ENCODE assay signal across 10 mouse cellular contexts in genomic region chr17:40824549-40824948, GRCm38 (mm10). TPM values are rescaled to one million over a fixed set of nuclear protein-coding genes. Genes with fewer than 3 reads are reported as not detected.
DNase-seq lines count a peak whose midpoint lies in the region; ATAC-seq and TF ChIP-seq lines count a peak whose summit lies in the region.
"Had no signal": no experiment of that assay in that cellular context is flagged by ENCODE, and none has a peak within 500 bp of the region (broad histone marks: within the 10 kb centered on the region; RNA-seq: fewer than 3 reads in every experiment).

No protein-coding gene starts in this region.

- no peaks in the 10 kb centered on the region for H3K79me2 ChIP-seq in liver, adult 2 months (ENCODE audit: control insufficient read depth, insufficient read depth, low read length)

- no peak for TF ChIP-seq POLR2A in liver, adult 2 months (IDR thresholded peaks at IDR 0.05; ENCODE audit: extremely low read depth, insufficient read depth, low read length)
- no peak for TF ChIP-seq POLR2A in small intestine, adult 2 months (IDR thresholded peaks at IDR 0.05; ENCODE audit: low read depth, low read length)

- H3K27me3 ChIP-seq in hindbrain, embryonic 10.5 days (ENCODE audit: insufficient read depth, poor library complexity, severe bottlenecking), result no peaks in the 10 kb centered on the region
- no peaks in the 10 kb centered on the region for H3K27me3 ChIP-seq in hindbrain, embryonic 14.5 days (ENCODE audit: control insufficient read depth, insufficient read depth, low read length)
- no peaks in the 10 kb centered on the region for H3K27me3 ChIP-seq in liver, adult 2 months (ENCODE audit: control insufficient read depth, insufficient read depth, low read length)
- H3K27me3 ChIP-seq in small intestine, adult 2 months (ENCODE audit: control insufficient read depth, insufficient read depth, low read length), result no peaks in the 10 kb centered on the region
- H3K27me3 ChIP-seq: embryonic facial prominence, embryonic 13.5 days had no signal

- H3K9ac ChIP-seq in hindbrain, embryonic 14.5 days, result no peak overlapping the region
- H3K9ac ChIP-seq in liver, adult 2 months (ENCODE audit: low read depth, low read length), result no peak overlapping the region
- H3K9ac ChIP-seq: embryonic facial prominence, embryonic 13.5 days had no signal

- DNase-seq in hindbrain, embryonic 10.5 days (ENCODE audit: low spot score), result peak; percentile 7
- DNase-seq in hindbrain, embryonic 14.5 days (ENCODE audit: low spot score), result no peak
- DNase-seq in urinary bladder, postnatal 14 days (ENCODE audit: low spot score), result peak; percentile 54
- no peak for DNase-seq in urinary bladder, postnatal 4 days (ENCODE audit: low spot score in 2 of 2)
- DNase-seq in embryo, embryonic 10 days (ENCODE audit: low spot score), result peak; percentile 47
- DNase-seq in liver, adult 2 months (ENCODE audit: extremely low read depth, low read depth, low spot score), result peak; percentile 37
- no peak for DNase-seq in left cerebral cortex, adult 11 months (ENCODE audit: low spot score)

- TF ChIP-seq CTCF in liver, adult 2 months (IDR thresholded peaks at IDR 0.05; ENCODE audit: low read depth, low read length), result peak; percentile 32
- peak; percentile 45; the same call in 1 of the 2 replicates for TF ChIP-seq CTCF in small intestine, adult 2 months (IDR thresholded peaks at IDR 0.05; ENCODE audit: extremely low read depth, insufficient read length, insufficient replicate concordance, low read depth, low read length)

- no peak for ATAC-seq in hindbrain, embryonic 14.5 days (ENCODE audit: low FRiP score)

- H3K4me3 ChIP-seq in hindbrain, embryonic 10.5 days, result no peak overlapping the region
- no peak overlapping the region for H3K4me3 ChIP-seq in hindbrain, embryonic 14.5 days (replicated peaks; ENCODE audit: low read length)
- no peak overlapping the region for H3K4me3 ChIP-seq in liver, adult 2 months (ENCODE audit: insufficient read depth, low read depth, low read length)
- no peak overlapping the region for H3K4me3 ChIP-seq in small intestine, adult 2 months (ENCODE audit: low read depth, low read length)
- H3K4me3 ChIP-seq: embryonic facial prominence, embryonic 13.5 days had no signal

- 59% methylated on average over 8 of the region's 8 CpGs for WGBS in hindbrain, embryonic 10.5 days
- WGBS in hindbrain, embryonic 14.5 days, result 66% methylated on average over 8 of the region's 8 CpGs
- 46% methylated on average over 8 of the region's 8 CpGs for WGBS in liver, adult 2 months
- WGBS in small intestine, adult 2 months, result 32% methylated on average over 8 of the region's 8 CpGs

- H3K4me2 ChIP-seq in hindbrain, embryonic 14.5 days (replicated peaks), result no peak overlapping the region
- H3K4me2 ChIP-seq: embryonic facial prominence, embryonic 13.5 days had no signal

- no peaks in the 10 kb centered on the region for H3K36me3 ChIP-seq in hindbrain, embryonic 10.5 days
- no peaks in the 10 kb centered on the region for H3K36me3 ChIP-seq in hindbrain, embryonic 14.5 days (replicated peaks; ENCODE audit: control insufficient read depth, insufficient read depth)
- no peaks in the 10 kb centered on the region for H3K36me3 ChIP-seq in liver, adult 2 months (ENCODE audit: control insufficient read depth, insufficient read depth, low read length)
- no peaks in the 10 kb centered on the region for H3K36me3 ChIP-seq in small intestine, adult 2 months (ENCODE audit: control insufficient read depth, insufficient read depth, low read length)
- H3K36me3 ChIP-seq: embryonic facial prominence, embryonic 13.5 days had no signal

- no peak overlapping the region for H3K27ac ChIP-seq in hindbrain, embryonic 10.5 days
- no peak overlapping the region for H3K27ac ChIP-seq in hindbrain, embryonic 14.5 days
- no peak overlapping the region for H3K27ac ChIP-seq in liver, adult 2 months (replicated peaks; ENCODE audit: insufficient read depth, low read depth, low read length)
- no peak overlapping the region for H3K27ac ChIP-seq in small intestine, adult 2 months (ENCODE audit: insufficient read depth, low read depth, low read length)
- H3K27ac ChIP-seq: embryonic facial prominence, embryonic 13.5 days; macrophage had no signal

- no peaks in the 10 kb centered on the region for H3K4me1 ChIP-seq in hindbrain, embryonic 10.5 days (replicated peaks)
- H3K4me1 ChIP-seq in hindbrain, embryonic 14.5 days (replicated peaks; ENCODE audit: control insufficient read depth, insufficient read depth, low read length), result no peaks in the 10 kb centered on the region
- H3K4me1 ChIP-seq in liver, adult 2 months (ENCODE audit: control insufficient read depth, insufficient read depth, low read length), result peaks cover 7% of the 10 kb centered on the region; the same call in 1 of the 2 replicates
- no peaks in the 10 kb centered on the region; the same call in 1 of the 2 replicates for H3K4me1 ChIP-seq in small intestine, adult 2 months (ENCODE audit: control insufficient read depth, insufficient read depth, insufficient read length, low read length)
- H3K4me1 ChIP-seq: embryonic facial prominence, embryonic 13.5 days had no signal

- no peaks in the 10 kb centered on the region for H3K9me3 ChIP-seq in hindbrain, embryonic 10.5 days
- no peaks in the 10 kb centered on the region for H3K9me3 ChIP-seq in hindbrain, embryonic 14.5 days (ENCODE audit: control insufficient read depth, low read length)
- H3K9me3 ChIP-seq: embryonic facial prominence, embryonic 13.5 days had no signal

RNA-seq across cellular contexts. Expression of gene Rhag, which starts 13.6 kb away (rescaled TPM):
- 5.0 and 6.2 TPM in 2 replicates for polyA plus RNA-seq in hindbrain, embryonic 10.5 days (2016; fragmentation: Nextera tagmentation; extraction: Ambion mirVana)
- 0.13 and 0.41 TPM in 2 replicates for polyA plus RNA-seq in hindbrain, embryonic 14.5 days (2014; fragmentation: Nextera tagmentation; extraction: Ambion mirVana)
- total RNA-seq in liver, adult 2 months (2014; rRNA removed), result not detected in 2 replicates
- not detected in 2 replicates for polyA plus RNA-seq in liver, adult 2 months (2012; rRNA removed)
- not detected in 2 replicates for polyA plus RNA-seq in small intestine, adult 2 months (2012; rRNA removed)
- polyA plus RNA-seq: macrophage had no signal

RNA-seq across cellular contexts. Expression of gene Crisp2, which starts 17.7 kb away (rescaled TPM):
- not detected in 2 replicates for polyA plus RNA-seq in hindbrain, embryonic 10.5 days (2016; fragmentation: Nextera tagmentation; extraction: Ambion mirVana)
- not detected in 2 replicates for polyA plus RNA-seq in hindbrain, embryonic 14.5 days (2014; fragmentation: Nextera tagmentation; extraction: Ambion mirVana)
- total RNA-seq in liver, adult 2 months (2014; rRNA removed), result 0.20 and 0.74 TPM in 2 replicates
- 0.21 TPM in 1 of 2 replicates, not detected in the other for polyA plus RNA-seq in liver, adult 2 months (2012; rRNA removed)
- polyA plus RNA-seq in small intestine, adult 2 months (2012; rRNA removed), result not detected in 2 replicates
- polyA plus RNA-seq: embryonic facial prominence, embryonic 13.5 days; macrophage had no signal

RNA-seq across cellular contexts. Expression of gene 9130008F23Rik, which starts 55.8 kb away (rescaled TPM):
- 0.82 and 1.2 TPM in 2 replicates for polyA plus RNA-seq in hindbrain, embryonic 10.5 days (2016; fragmentation: Nextera tagmentation; extraction: Ambion mirVana)
- polyA plus RNA-seq in hindbrain, embryonic 14.5 days (2014; fragmentation: Nextera tagmentation; extraction: Ambion mirVana), result 0.33 and 0.74 TPM in 2 replicates
- total RNA-seq in liver, adult 2 months (2014; rRNA removed), result 0.92 and 0.94 TPM in 2 replicates
- 0.12 and 0.32 TPM in 2 replicates for polyA plus RNA-seq in liver, adult 2 months (2012; rRNA removed)
- polyA plus RNA-seq in small intestine, adult 2 months (2012; rRNA removed), result 7.7 and 13.6 TPM in 2 replicates

Comparison
In these comparisons a context has a peak if more than half of its experiments do, and no peak if none do; other contexts are left out.
1. DNase-seq: peak in hindbrain, embryonic 10.5 days (single experiment), urinary bladder, postnatal 14 days (single experiment), embryo, embryonic 10 days (single experiment) and liver, adult 2 months (single experiment); none in hindbrain, embryonic 14.5 days (single experiment), urinary bladder, postnatal 4 days (0 of 2) and left cerebral cortex, adult 11 months (single experiment).